Mouse (Mus musculus) hindbrain, embryonic 14.5 days (tissue): ENCODE data around the gene Cdk5rap1. TPM values are rescaled to one million over a fixed set of nuclear protein-coding genes. Genes with fewer than 3 reads are reported as not detected.

Experiments
- ATAC-seq: fragments of 200-750 bp; cut with Nextera tagmentation; 2 replicates; pipeline ENCODE4 v1.8.0; 2017; ENCODE audit warnings: moderate number of reproducible peaks, mild to moderate bottlenecking, moderate TSS enrichment, moderate library complexity; ENCODE audit not compliant: low FRiP score
- DNase-seq: peaks from one replicate; pipeline ENCODE4 v3.0.0-alpha.2; 2015; ENCODE audit warnings: low spot score
- H3K27ac ChIP-seq: fragments of 300-500 bp; sonication (generic); 2 replicates; pipeline ENCODE4 v1.5.1; 2014; ENCODE audit warnings: mild to moderate bottlenecking, moderate library complexity
- H3K27me3 ChIP-seq: fragments of 300-500 bp; sonication (generic); 2 replicates; pipeline ENCODE4 v1.6.1; 2014; ENCODE audit warnings: mild to moderate bottlenecking, low read length, mixed read lengths; ENCODE audit not compliant: control insufficient read depth, insufficient read depth
- H3K36me3 ChIP-seq: fragments of 300-500 bp; sonication (generic); replicated peaks from 2 replicates; pipeline ENCODE4 v1.6.1; 2014; ENCODE audit not compliant: control insufficient read depth, insufficient read depth
- H3K4me1 ChIP-seq: fragments of 300-500 bp; sonication (generic); replicated peaks from 2 replicates; pipeline ENCODE4 v1.6.1; 2014; ENCODE audit warnings: antibody characterized with exemption, low read length, mixed read lengths; ENCODE audit not compliant: control insufficient read depth, insufficient read depth
- H3K4me2 ChIP-seq: fragments of 300-500 bp; sonication (generic); replicated peaks from 2 replicates; pipeline ENCODE4 v1.6.1; 2014; ENCODE audit warnings: mild to moderate bottlenecking, moderate library complexity
- H3K4me3 ChIP-seq: fragments of 300-500 bp; sonication (generic); replicated peaks from 2 replicates; pipeline ENCODE4 v1.5.1; 2014; ENCODE audit warnings: mild to moderate bottlenecking, low read length
- H3K9ac ChIP-seq: fragments of 300-500 bp; sonication (generic); 2 replicates; pipeline ENCODE4 v1.6.1; 2014
- H3K9me3 ChIP-seq: fragments of 300-500 bp; sonication (generic); 2 replicates; pipeline ENCODE4 v1.6.1; 2016; ENCODE audit warnings: low read length; ENCODE audit not compliant: control insufficient read depth
- WGBS: fragments of 180-500 bp; shearing (Covaris S2); extraction: QIAGEN DNeasy Blood & Tissue Kit; methylation state at CpG from one replicate; pipeline ENCODE4 v1.1.7; 2014; 5-methylcytosine and 5-hydroxymethylcytosine counted together
- polyA plus RNA-seq: library from polyadenylated mRNA; unstranded; fragments of >200 nt; fragmentation: Nextera tagmentation; extraction: Ambion mirVana; gene quantifications from 2 replicates; pipeline ENCODE4 v1.2.1, GENCODE M21; 2014

Gene Cdk5rap1
- polyA plus RNA-seq, 1 experiment from 2014 or later: 20.3 TPM

DNA sequence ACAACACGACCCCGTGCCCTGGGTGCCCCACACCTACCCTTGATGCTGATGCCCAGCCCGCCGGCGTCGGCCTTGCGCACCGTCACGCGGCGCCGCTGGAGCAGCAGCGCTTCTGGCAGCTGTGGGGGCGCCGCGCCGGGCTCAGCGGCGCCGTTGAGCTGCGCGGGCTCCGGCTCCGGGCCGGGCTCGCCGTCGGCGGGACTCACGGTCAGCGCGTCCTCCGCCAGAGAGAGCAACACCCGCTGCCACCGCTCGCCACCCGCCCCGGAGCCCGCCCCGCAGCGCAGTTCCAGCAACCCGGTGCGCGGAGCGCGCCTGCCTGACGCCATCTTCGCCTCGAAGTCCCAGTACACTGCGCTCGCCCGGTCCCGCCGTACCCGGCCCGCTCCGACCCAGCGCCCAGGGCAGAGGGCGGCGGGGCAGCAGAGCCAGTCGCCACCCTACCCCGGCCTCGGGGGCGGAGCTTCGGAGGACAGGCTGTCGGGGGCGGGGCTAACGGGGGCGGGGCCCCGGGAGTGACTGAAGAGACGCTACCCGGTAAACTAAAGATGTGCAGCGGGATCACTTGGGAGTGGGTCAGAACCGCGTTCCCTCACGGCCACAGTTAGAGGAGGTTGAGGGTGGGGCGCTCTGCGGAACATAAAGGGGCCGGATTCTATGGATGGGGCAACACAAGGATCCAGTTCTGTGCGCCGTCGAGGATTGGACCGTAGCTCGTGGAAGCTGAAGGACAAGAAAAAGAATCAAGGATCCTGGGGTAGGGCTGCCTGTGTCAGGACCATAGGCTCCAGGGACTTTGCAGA, 35.0 kb upstream of the Cdk5rap1 start, which contains the start of gene Snta1:
Gene Snta1, minus strand, starts transcription at position 457 of the 803 bp plus-strand sequence.
- WGBS: 2% methylated on average over 74 of the region's 84 CpGs
- DNase-seq (peak; percentile 69), ATAC-seq (peak; percentile 87)

DNA sequence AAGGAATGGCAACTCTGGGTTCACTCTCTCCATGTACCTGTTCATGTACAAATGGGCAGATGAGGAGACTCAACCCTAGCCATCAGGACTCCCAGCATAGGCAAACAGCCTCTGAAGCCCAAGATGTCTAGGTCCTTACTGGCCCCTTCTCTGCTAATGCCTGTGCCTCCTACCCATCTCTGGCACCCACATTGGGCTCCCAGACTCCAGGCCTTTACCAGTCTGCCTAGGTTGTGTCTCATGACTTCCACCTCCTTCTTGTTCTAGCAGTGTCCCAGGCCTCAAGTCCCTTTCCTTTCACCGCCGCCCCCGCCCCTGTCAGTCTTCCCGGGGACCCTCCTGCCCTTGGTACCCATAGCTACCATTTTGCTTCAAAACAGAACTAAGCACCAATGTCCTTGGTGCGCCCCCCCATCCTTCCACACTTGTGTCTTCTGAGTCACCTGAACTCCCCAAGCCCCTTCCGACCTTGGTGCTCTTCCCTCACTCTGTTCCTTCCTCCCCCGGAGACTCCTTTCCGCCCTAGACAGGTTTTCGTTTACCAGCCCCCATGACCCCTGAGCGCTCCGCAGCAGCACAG, 34.3 kb upstream of the Cdk5rap1 start:
- Histone ChIP-seq H3K27me3 (no peaks in the 10 kb centered on the region), H3K9ac (peak overlapping the region; percentile 65), H3K36me3 (no peaks in the 10 kb centered on the region), H3K9me3 (no peaks in the 10 kb centered on the region), H3K4me1 (no peaks in the 10 kb centered on the region; the same call in 1 of the 2 replicates), H3K4me3 (peak overlapping the region; percentile 67), H3K4me2 (peak overlapping the region; percentile 59), H3K27ac (no peak overlapping the region)
- ATAC-seq: no peak
- DNase-seq: no peak
- WGBS: 33% methylated on average over 11 of the region's 11 CpGs

More for the DNA sequence above, 35.0 kb upstream of the Cdk5rap1 start, which contains the start of gene Snta1:
- Histone ChIP-seq H3K9me3 (no peaks in the 10 kb centered on the region), H3K9ac (peak within 1 kb of the TSS; percentile 65), H3K36me3 (no peaks in the 10 kb centered on the region), H3K27ac (no peak within 1 kb of the TSS), H3K4me3 (peak within 1 kb of the TSS; percentile 67), H3K4me2 (peak within 1 kb of the TSS; percentile 59), H3K27me3 (no peaks in the 10 kb centered on the region), H3K4me1 (no peaks in the 10 kb centered on the region; the same call in 1 of the 2 replicates)

DNA sequence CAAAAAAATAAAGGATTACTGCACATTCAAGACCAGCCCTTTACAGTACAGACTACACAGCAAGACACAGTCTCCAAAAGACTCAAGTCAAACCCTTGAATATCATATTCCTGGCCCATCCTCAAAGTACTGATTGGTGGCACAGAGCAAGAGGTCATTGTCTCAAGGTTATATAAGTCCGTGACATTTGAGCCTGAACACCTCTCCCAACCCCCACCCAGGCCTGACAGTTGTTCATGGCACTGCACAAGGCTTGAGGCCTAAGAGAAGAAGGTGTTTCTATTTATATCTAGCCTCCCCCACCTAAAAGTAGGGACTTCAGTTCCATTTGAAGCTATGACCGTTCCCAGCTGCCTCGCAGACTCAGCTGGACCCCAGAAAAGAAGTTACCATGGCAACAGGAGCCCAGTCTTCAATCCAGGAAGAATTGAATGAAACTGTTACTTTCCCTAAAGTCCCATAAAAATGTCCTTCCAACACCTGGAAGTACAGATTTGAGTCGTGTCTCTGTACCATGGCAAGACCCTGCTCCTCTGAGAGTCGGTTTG, 32.7 kb upstream of the Cdk5rap1 start:
- DNase-seq (no peak), ATAC-seq (no peak)
- H3K27ac ChIP-seq: no peak overlapping the region
- H3K4me1 ChIP-seq: no peaks in the 10 kb centered on the region; the same call in 1 of the 2 replicates
- H3K9me3 ChIP-seq: no peaks in the 10 kb centered on the region
- H3K36me3 ChIP-seq: no peaks in the 10 kb centered on the region
- WGBS: 53% methylated on average over 5 of the region's 5 CpGs
- no peak overlapping the region for H3K9ac ChIP-seq
- no peaks in the 10 kb centered on the region for H3K27me3 ChIP-seq
- H3K4me3 ChIP-seq: no peak overlapping the region
- no peak overlapping the region for H3K4me2 ChIP-seq

DNA sequence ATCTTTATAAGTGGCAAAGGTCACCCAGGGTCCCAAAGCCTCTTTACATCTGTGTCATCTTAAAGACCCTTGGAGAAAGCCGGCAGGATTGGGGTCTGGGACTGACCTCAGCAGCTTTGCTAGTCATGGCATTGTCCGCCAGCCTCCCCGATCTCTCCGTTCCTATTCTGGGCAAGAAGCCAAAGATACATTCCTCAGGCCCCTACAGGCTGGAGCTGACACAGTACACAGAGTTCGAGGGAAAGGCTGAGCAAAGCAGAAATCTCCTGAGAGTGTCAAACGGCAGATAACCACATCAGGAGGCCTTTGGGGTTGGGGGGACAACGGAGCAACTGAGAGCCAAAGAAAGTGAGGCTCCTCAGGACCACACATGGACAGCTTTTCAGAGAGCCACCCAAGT, 30.0 kb upstream of the Cdk5rap1 start:
- ATAC-seq (no peak), DNase-seq (peak; percentile 70)
- Histone ChIP-seq H3K36me3 (no peaks in the 10 kb centered on the region), H3K4me1 (peaks cover 6% of the 10 kb centered on the region; the same call in 1 of the 2 replicates), H3K9me3 (no peaks in the 10 kb centered on the region), H3K9ac (no peak overlapping the region), H3K4me3 (no peak overlapping the region), H3K27me3 (no peaks in the 10 kb centered on the region), H3K4me2 (no peak overlapping the region), H3K27ac (0 out of 2 replicates have a peak overlapping the region, but pooled peaks have one; percentile 0)
- 34% methylated on average over 7 of the region's 7 CpGs for WGBS

DNA sequence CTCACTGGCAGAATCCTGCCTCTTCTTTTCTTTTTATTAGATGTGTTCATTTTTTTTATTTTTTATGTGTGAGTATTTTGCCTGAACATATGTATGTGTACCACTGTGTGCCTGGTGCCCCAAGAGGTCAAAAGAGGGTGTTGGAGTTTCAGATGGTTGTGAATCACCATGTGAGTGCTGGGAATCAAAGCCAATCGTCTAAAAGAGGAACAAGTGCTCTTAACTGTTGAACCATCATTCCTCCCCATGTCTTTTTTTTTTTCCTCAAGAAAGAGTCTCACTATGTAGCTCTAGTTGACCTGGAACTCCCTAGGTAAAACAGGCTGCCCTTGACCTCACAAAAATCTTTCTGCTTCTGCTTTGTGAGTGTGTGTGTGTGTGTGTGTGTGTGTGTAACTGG, 29.2 kb upstream of the Cdk5rap1 start:
- H3K9me3 ChIP-seq: no peaks in the 10 kb centered on the region
- H3K36me3 ChIP-seq: no peaks in the 10 kb centered on the region
- H3K27ac ChIP-seq: no peak overlapping the region
- H3K4me2 ChIP-seq: no peak overlapping the region
- peaks cover 6% of the 10 kb centered on the region; the same call in 1 of the 2 replicates for H3K4me1 ChIP-seq
- H3K27me3 ChIP-seq: no peaks in the 10 kb centered on the region
- H3K9ac ChIP-seq: no peak overlapping the region
- 65% methylated on average over 1 of the region's 1 CpGs for WGBS
- H3K4me3 ChIP-seq: no peak overlapping the region
- ATAC-seq (no peak), DNase-seq (no peak)

DNA sequence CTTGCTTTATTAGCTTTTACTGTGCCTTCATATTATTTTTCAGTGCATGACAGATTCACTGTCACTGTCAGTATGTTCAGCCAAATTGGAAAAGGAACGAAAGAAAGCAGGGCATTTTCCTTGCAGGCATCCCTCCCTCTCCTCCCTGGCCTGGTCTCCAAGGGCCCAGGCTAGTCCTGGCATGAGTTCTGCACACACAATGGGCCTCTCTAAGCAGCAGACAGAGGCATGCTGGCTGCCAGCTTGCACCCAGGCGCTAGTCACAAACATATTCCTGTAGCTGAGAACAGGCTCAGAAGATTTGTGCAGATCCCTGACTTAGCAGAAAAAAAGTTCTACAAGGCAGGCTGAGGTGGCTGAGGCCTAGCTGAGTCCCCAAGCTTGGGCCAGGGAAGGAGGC, 26.5 kb upstream of the Cdk5rap1 start:
- H3K9me3 ChIP-seq: no peaks in the 10 kb centered on the region
- H3K4me3 ChIP-seq: no peak overlapping the region
- peaks cover 6% of the 10 kb centered on the region; the same call in 1 of the 2 replicates for H3K4me1 ChIP-seq
- no peak overlapping the region for H3K9ac ChIP-seq
- ATAC-seq: peak; percentile 73; the same call in 1 of the 2 replicates
- no peak overlapping the region for H3K4me2 ChIP-seq
- peak overlapping the region; percentile 67 for H3K27ac ChIP-seq
- DNase-seq: peak; percentile 38
- H3K36me3 ChIP-seq: no peaks in the 10 kb centered on the region
- H3K27me3 ChIP-seq: no peaks in the 10 kb centered on the region
- WGBS: 59% methylated on average over 2 of the region's 2 CpGs

DNA sequence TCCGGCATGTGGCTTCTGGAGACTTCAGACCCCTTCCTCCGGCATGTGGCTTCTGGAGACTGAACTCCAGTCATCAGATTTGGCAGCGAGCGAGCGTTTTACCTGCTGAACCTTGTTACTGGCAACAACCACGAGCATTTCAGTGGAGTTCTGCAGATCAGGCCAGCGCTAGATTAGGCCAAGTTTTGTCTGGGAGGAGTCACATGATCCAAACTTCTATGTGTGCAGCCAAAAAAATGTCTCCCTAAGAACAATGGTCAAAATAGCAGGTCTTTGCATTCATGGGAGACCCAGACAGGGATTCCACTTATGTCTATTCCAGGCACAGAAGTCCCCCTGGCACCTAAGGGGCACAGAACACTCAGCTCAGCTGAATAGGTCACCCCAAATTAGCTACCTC, 25.5 kb upstream of the Cdk5rap1 start:
- 83% methylated on average over 7 of the region's 7 CpGs for WGBS
- H3K9me3 ChIP-seq: no peaks in the 10 kb centered on the region
- H3K4me1 ChIP-seq: peaks cover 6% of the 10 kb centered on the region; the same call in 1 of the 2 replicates
- H3K9ac ChIP-seq: no peak overlapping the region
- H3K27me3 ChIP-seq: no peaks in the 10 kb centered on the region
- H3K36me3 ChIP-seq: no peaks in the 10 kb centered on the region
- H3K4me3 ChIP-seq: no peak overlapping the region
- no peak overlapping the region for H3K27ac ChIP-seq
- no peak for DNase-seq
- no peak for ATAC-seq
- no peak overlapping the region for H3K4me2 ChIP-seq

DNA sequence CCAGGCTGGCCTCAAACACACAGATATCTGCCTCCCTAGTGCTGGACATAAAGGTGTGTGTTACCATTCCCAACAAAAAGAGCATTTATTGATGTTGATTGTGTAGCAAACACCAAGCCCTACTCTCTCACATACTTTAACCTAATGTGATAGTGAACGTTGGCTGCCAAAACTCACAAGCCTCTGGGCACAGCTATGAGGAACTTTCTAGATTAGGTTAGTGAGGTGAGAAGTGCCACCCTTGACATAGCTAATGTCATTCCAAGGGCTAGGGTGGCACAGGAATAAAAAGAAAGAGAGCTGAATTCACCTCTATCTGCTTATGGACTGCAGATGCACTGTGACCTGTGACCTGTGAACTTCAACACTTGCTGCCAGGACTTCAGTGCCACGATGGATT, 23.7 kb upstream of the Cdk5rap1 start:
- H3K27ac ChIP-seq: no peak overlapping the region
- H3K9ac ChIP-seq: no peak overlapping the region
- no peak overlapping the region for H3K4me2 ChIP-seq
- H3K4me3 ChIP-seq: no peak overlapping the region
- WGBS: 95% methylated on average over 2 of the region's 2 CpGs
- no peaks in the 10 kb centered on the region for H3K9me3 ChIP-seq
- DNase-seq (no peak), ATAC-seq (no peak)
- H3K4me1 ChIP-seq: 0 out of 2 replicates have a peak, but pooled peaks cover 6% of the 10 kb centered on the region
- H3K27me3 ChIP-seq: no peaks in the 10 kb centered on the region
- H3K36me3 ChIP-seq: no peaks in the 10 kb centered on the region

DNA sequence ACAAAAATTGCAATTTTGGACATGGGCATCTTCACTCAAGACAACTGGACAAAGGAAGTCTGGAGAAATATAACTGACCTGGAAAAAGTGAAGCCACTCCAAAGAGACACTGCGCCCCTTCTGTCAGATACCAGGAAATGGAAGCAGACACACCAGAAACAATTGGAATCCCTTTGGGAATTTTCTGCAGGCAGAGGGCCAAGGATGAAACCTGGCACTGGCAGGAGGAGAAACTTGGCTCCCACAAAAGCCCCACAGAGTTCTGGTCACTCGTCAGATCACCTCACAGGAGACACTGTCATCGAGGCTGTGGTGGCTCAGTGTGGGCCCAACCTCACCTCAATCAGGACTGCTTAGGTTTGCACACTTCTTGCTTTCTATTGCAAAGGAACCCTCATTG, 21.8 kb upstream of the Cdk5rap1 start:
- ATAC-seq (no peak), DNase-seq (no peak)
- 68% methylated on average over 3 of the region's 3 CpGs for WGBS
- H3K4me2 ChIP-seq: no peak overlapping the region
- no peak overlapping the region for H3K27ac ChIP-seq
- H3K4me1 ChIP-seq: 0 out of 2 replicates have a peak, but pooled peaks cover 3% of the 10 kb centered on the region
- H3K9me3 ChIP-seq: no peaks in the 10 kb centered on the region
- no peak overlapping the region for H3K9ac ChIP-seq
- H3K4me3 ChIP-seq: no peak overlapping the region
- H3K36me3 ChIP-seq: no peaks in the 10 kb centered on the region
- H3K27me3 ChIP-seq: no peaks in the 10 kb centered on the region
